Mouse (Mus musculus): ENCODE results near the gene Slc25a5.

The Slc25a5 gene

DNA sequence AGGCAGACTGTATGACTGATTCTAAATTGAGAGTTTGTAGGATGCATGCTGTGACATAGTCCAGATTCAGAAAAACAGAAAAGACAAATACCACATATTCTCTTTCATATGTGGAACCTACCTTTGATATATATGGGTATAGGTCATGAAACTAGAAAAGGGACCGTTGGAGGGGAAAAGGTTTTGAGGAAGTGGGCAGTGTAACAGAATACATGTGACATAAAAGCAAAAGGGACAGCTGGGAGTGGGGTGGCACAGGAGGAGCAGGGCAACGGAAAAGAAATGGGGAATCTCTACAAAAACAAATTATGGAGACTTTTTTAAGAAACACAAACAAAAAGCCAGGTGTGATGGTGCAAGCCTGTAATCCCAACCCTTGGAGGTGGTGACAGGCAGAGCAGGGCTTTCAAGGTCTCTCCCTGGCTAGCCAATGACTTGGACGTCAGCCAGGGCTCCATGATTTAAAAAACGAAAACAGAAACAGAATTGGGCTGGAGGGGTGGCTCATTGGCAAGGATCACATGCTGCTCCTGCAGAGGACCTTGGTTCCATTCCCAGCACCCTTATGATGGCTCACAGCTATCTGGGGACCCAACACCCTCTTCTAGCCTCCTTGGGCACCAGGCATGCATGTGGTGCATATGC lies 48.0 kb downstream of the Slc25a5 start:
- no peak for DNase-seq

DNA sequence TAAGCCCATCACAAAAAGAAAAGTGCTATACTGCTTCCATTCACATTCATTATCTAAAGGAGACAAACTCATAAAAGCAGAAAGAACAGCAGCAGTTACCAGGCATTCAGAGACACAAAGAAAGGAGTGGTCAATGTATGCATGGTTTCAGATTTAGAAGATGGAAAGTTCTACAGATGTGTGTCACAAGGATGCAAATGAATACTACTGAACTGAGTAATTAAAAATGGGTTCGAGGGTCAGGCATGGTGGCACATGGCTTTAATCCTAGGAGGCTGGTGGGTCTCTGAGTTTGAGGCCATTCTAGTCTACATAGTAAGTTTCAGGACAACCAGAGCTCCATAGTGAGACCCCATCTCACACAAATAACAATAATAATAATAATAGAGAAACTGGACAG lies 51.7 kb downstream of the Slc25a5 start:
- no peak for DNase-seq
